Mouse (Mus musculus) brain, embryonic 18.5 days (tissue): ENCODE measurements around the gene E130308A19Rik.

Source experiments
- DNase-seq: peaks from one replicate; pipeline ENCODE4 v3.0.0-alpha.2; 2012; ENCODE audit warnings: low read depth, low spot score

E130308A19Rik gene

DNA sequence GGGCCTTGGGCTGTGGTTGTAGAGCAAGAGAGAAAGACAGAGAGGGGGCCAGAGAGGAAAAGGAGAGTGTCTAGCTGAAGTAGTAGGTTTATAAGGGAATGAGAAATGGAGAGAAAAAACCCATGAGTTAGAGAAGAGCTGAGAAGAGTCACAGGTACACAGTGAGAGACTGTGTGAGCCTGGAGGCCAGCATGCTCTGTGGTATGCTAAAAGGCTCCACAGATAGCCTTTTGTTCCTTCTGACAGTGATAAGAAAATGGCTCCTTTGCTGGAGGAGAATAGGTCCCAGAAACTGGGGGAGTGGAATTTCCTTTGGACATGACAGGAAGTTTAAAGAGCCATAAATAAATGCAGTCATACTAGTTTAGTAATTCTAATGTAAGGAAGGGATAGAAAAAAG lies 13.2 kb downstream of the E130308A19Rik start:
- DNase-seq: no peak

DNA sequence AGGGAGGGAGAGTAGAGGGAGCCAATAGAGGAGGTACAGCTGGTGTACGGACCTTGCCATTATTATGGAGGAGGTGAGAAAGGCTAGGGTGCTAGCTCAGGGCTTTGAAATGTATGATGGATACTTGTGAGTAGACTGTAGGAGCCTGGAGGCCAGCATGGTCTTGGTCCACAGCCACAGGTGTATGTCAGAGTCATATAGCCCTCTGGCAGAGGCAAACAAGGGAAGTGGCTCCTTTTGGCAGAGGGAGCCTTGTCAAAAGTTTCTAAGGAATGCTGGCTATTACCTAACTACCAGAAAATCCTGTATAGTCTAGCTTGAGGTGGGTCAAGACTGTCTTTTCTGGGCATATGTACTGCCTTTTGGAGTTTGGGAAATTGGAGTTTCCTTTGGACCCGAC lies 14.7 kb downstream of the E130308A19Rik start:
- DNase-seq: no peak

DNA sequence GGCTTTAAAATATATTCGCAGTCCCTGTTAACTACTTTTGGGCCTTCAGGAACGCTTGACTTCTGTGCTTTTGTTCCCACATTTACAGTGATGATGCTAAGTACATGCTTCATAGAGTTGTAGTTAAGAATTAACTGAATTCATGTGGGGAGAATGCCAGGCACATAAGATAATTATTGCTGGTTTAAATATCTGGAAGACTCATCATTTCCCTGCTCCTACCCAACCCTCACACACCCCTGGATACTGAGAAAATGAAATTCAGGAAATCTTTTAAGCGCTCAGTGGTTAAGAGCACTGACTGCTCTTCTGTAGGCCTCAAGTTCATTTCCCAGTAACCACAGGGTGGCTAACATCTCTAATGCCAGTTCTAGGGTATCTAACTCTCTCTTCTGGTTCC lies 16.0 kb downstream of the E130308A19Rik start:
- DNase-seq: no peak

- no peak for DNase-seq
Observed at GRCm38 (mm10) chr4:59642657-59643056, 16.6 kb downstream of the E130308A19Rik start.

- DNase-seq: no peak
Observed at GRCm38 (mm10) chr4:59644431-59644830, 18.4 kb downstream of the E130308A19Rik start.

- DNase-seq: no peak
Observed at GRCm38 (mm10) chr4:59644992-59645391, 19.0 kb downstream of the E130308A19Rik start.

DNA sequence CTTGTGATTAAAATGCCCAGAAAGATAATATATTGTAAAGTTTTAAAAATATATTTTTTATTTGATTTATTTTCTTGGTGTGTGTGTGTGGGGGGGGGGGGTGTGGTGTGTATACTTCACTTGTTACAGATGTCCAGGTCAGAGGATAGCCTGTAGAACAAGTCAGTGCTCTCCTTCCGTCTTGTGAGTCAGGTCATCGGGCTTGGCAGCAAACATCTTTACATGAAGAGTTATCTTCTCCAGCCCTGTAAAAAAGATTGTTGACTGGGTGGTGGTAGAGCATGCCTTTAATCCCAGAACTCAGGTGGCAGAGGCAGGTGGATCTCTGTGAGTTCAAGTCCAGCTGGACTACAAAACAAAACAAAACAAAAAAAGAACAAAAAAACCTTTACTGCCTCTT lies 19.6 kb downstream of the E130308A19Rik start:
- no peak for DNase-seq

- no peak for DNase-seq
Observed at GRCm38 (mm10) chr4:59646020-59646696, 20.1 kb downstream of the E130308A19Rik start.

GRCm38 (mm10) chr4:59649119-59649518 lies 23.1 kb downstream of the E130308A19Rik start:
- DNase-seq: no peak

DNA sequence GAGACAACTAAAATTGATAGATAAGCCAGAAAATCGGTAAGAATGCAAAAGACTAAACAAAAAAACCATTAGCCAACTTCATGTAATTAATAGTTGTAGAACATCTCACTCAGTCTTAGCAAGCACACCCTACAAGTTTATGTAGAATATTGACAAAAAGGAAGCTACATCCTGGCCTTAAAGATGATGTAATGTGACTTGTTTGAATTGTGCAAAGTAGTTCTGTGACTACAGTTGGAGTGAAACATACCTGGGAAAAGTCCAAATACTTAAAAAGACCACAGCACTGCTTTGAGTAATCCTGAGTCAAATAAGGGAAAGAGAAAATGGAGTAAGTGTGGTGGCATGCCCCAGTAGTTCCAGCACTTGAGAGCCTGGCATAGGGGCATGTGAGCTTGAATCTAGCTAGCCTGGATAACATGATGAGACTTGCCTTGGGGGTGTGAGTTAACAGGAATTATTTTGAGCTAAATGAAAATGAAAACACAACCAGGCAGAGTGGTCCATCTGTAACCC lies 26.2 kb downstream of the E130308A19Rik start:
- no peak for DNase-seq

DNA sequence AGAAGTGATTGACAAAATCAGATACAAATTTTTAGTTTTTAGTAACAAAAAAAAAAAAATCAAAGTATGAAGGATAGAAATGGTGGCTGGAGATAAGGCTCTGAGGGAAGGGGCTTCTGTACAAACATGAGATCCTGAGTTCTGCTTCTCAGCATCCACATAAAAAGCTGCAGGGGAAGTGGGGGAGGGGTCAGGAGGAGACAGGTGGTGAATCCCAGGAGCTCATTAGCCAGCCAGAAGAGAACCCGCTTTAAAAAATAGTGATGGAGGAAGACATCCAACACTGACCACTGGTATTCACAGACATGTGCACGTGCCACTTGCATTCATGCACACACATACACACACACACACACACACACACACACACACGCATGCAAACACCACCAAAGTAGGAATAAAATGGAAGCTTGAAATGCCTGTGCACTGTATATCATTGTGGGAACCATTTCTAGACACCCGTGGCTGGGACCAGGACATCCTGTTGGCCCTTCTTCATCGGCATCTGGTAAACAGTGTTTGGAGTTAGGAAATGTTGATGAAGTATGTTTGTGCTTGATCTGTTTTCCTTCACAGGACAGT lies 30.1 kb downstream of the E130308A19Rik start:
- no peak for DNase-seq

DNA sequence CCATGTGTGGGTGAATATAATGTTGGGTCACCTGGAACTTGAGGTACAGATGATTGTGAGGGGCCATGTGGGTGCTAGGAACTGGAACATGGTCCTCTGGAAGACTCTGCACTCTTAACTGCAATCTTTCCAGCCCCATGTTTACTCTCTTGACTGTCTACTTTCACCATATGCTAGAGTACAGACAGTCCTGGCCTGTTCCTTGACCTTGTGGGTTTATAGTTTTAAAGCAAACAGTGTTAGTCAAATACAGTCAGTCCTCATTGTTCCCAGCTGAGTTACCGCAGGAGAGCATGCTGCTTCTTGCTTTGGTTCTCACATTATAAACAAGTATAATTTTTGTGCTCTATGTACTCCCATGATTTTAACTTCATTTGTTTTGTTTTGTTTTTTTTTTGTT lies 36.2 kb downstream of the E130308A19Rik start:
- no peak for DNase-seq

DNA sequence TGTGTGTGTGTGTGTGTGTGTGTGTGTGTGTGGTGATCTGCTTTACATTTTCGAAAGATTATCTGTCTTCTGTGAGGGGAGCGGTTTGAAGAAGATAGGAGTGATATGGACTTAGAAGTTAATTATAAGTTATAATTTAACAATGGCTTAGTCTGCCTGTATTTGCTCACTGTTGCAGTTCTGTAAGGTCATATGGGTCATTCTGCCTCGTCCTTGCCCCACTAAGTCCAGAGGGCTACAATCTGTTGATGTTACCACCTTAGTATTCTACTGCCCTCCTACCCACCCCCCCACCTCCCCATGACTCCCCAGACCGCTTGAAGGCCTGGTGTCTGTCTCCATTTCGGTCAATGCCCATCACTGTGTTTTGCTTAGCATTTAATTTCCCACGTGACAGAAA lies 37.4 kb downstream of the E130308A19Rik start:
- DNase-seq: no peak

DNA sequence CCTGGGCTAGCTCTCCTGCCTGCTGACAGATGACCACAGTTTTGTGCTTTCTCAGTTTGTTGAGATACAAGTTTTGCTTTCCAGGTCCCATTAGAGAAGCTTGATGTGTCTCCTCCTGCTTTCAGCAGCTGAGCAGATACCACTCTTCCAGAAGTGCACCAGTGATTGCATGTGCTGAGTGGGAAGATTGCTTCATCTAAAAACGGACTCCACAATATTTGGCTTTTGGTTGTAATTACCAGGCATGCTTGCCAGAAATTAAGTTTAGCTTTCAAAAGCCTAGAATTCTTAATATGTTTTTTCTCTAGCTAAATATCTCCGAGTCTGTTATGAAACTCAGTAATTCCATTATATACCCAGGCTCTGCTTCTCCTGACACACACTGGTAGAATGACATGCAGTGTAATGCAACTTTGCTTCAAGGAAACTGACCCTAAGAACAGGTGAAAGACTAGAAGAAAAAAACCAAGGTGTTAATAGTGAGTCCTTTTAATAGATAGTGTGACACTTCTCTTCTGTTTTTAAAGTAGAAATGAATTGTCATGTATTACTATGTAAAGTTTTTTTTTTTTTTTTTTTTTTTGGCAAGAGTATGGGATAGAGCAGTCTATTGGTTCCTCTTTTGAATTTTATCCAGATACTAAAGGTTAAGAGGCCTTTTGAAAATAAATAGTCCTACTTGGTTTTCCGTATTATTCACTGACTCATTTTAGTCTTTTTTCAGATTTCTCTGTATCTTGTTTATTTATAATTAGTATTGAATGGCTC lies 40.7 kb downstream of the E130308A19Rik start:
- DNase-seq: no peak

DNA sequence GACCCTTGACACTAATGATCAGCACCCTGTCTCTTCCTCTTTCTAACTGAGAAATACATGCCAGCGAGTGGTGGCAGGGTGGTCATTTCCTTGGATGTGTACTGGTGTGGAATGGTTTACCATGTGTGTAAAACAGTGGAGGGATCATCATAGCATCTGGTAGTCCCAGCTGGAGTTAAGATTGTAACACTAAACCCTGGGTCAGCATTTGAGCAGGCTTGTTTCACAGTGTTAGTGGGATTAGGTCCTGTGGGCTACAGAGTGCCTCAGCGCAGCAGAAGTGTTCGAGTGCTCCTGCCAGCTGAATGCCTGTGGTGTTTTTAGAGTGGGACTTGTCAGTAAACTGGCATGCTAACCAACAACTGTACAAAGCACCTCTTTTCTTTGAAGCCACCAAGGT lies 42.0 kb downstream of the E130308A19Rik start:
- DNase-seq: no peak

DNA sequence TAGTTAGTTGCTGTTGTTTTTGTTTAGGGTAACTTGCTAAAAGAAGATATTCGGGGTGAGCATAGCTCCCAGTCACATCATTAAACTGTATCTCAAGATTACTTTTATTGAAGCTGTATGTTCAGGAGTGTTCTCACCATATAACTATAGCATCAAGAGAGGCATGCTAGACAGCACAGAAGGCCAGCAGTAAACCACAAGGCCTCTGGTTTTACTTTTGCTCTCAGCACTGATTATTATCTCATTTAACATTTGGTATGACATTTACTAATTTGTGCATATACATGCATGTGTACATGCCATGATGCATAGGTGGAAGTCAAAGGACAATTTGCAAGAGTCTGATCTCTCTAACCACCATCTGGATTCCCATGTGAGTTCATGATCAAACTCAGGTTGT lies 43.1 kb downstream of the E130308A19Rik start:
- no peak for DNase-seq

- DNase-seq: peak; percentile 36
Observed at GRCm38 (mm10) chr4:59670015-59670414, 44.0 kb downstream of the E130308A19Rik start.

DNA sequence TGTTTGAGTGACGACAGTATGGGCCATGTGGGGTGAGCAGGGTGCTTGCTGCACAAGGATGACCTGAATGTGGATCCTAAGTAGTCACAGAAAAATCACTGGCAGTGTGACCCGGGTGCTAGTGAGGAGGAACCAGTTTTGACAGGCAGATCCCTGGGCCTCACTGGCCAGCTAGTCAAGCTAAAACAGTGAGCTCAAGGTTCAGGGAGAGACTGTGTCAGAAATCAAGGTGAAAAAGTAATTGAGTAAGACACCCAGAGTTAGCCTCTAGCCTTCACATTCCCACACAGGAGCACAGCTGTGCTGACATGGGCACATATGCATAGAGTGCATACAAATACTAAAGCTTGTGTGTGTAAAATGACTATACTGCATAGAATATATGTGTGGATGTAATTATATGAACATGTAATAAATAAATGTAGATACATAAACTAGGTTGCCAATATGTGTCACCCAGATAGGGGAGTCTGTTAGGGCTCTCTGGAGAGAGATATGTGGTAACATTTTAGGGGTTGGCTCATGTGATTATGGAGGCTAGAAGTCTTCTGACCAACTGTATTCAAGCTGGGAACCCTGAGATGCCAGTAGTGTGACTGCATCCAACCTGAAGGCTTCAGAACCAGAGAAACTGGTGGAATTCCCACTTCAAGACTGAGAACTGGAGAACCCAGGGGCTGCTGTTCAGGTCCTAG lies 47.6 kb downstream of the E130308A19Rik start:
- no peak for DNase-seq

DNA sequence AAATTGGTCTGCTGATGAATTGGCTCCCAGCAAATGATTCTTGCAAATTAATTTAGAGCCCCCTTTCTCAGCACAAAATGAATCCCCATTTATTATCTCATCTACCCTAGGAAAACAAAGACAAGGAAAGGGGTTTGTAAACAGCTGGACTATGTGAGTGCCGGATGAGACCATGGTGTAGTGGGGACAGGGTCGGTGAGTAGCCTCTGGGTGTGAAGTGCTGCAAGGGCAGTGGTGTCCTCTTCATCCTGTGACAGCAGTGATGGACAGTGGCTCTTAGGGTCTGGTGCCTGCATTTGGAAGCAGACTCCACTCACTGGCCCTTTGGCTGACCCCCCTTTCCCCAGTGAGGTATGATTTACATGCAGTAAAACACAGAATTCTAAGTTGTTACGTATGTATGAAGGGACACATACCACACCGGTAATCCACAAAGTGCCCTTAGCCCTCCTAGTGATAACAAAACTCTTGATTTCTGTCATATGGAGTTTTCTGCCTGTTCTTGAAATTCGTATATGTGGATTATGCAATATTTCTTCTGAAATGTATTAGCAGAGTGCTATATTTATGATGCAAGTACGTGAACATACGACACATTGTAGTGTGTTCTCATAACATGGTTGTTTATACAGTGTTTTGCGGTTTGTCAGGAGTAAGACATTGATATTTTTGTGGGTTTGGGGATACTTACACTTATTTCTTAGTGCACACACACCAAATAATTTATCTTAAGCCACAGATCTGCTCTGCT lies 49.1 kb downstream of the E130308A19Rik start:
- no peak for DNase-seq

DNA sequence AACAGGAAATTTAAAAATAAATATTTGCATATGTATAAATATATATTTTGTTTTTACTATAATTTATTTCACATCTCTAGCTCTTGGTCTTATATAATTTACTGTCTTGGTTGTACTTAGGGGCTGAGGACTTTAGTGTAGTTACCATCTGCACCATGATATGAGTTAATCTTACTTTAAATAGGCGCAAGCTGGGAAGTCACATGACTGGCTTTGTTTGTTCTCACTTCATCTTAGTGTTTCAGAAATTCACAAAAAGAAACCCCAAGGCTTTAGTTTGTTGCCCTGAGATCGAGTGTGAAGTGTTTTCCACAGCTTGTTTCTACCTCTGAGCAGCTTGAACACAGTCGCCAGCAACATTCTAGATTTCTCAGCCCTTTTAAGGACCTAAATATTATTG lies 49.7 kb downstream of the E130308A19Rik start:
- DNase-seq: no peak

GRCm38 (mm10) chr4:59681383-59681782 lies 55.4 kb downstream of the E130308A19Rik start:
- DNase-seq: no peak
